Comparison of ENCODE assay signal across 8 mouse cellular contexts in the genomic region with DNA sequence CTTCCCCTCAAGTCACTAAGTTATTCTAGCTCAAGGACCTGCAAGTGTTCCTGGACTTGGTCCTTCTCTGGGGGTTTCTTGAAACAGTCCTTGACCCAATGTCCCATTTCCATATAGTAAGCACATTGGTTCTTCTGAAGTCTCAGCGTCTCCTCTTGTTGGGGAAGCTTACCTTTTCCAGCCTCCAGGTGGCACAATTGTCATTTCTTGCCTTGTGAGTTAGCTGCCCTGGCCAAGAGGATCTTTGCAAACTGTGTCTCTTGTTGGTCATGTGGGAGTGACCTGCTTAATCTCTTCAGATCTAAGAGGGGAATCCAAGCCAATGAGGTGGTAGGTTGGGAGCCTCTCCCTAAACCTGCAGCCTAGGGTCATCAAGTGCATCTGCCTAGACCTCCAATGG. TPM values are rescaled to one million over a fixed set of nuclear protein-coding genes. Genes with fewer than 3 reads are reported as not detected.
DNase-seq lines count a peak whose midpoint lies in the region; ATAC-seq and TF ChIP-seq lines count a peak whose summit lies in the region.

No protein-coding gene starts in this region.

- H3K4me1 ChIP-seq in intestine, postnatal 0 days (replicated peaks; ENCODE audit: control insufficient read depth, insufficient read depth, low read length) = no peaks in the 10 kb centered on the region
- no peaks in the 10 kb centered on the region for H3K4me1 ChIP-seq in intestine, embryonic 16.5 days (ENCODE audit: control insufficient read depth, insufficient read depth, low read length)
- H3K4me1 ChIP-seq in forebrain, embryonic 10.5 days = no peaks in the 10 kb centered on the region

- TF ChIP-seq CTCF in intestine, postnatal 0 days (IDR thresholded peaks at IDR 0.05; ENCODE audit: low read depth) = peak; percentile 77

- no peaks in the 10 kb centered on the region for H3K36me3 ChIP-seq in intestine, postnatal 0 days (ENCODE audit: control insufficient read depth, insufficient read depth)
- H3K36me3 ChIP-seq in intestine, embryonic 16.5 days (ENCODE audit: control insufficient read depth, insufficient read depth, low read length) = no peaks in the 10 kb centered on the region
- no peaks in the 10 kb centered on the region for H3K36me3 ChIP-seq in forebrain, embryonic 10.5 days (replicated peaks)

- H3K4me3 ChIP-seq in intestine, postnatal 0 days (ENCODE audit: low read depth, low read length) = no peak overlapping the region
- no peak overlapping the region for H3K4me3 ChIP-seq in intestine, embryonic 16.5 days (ENCODE audit: low read length)
- no peak overlapping the region for H3K4me3 ChIP-seq in forebrain, embryonic 10.5 days

- 3% methylated on average over 1 of the region's 1 CpGs for WGBS in intestine, postnatal 0 days
- 4% methylated on average over 1 of the region's 1 CpGs for WGBS in intestine, embryonic 16.5 days
- 3% methylated on average over 1 of the region's 1 CpGs for WGBS in large intestine, adult 2 months
- WGBS in forebrain, embryonic 10.5 days = 11% methylated on average over 1 of the region's 1 CpGs

- ATAC-seq in intestine, postnatal 0 days = no peak
- ATAC-seq in intestine, embryonic 16.5 days = no peak
- no peak for ATAC-seq in activated CD4-positive, CD25-positive, alpha-beta regulatory T cell, adult 4 months

- no peaks in the 10 kb centered on the region for H3K27me3 ChIP-seq in intestine, postnatal 0 days (replicated peaks; ENCODE audit: control insufficient read depth, insufficient read depth, low read length)
- H3K27me3 ChIP-seq in intestine, embryonic 16.5 days (replicated peaks; ENCODE audit: control insufficient read depth, insufficient read depth, low read length) = no peaks in the 10 kb centered on the region
- H3K27me3 ChIP-seq in forebrain, embryonic 10.5 days (ENCODE audit: poor library complexity, severe bottlenecking) = no peaks in the 10 kb centered on the region

- peak; percentile 28 for DNase-seq in A20 (ENCODE audit: low read depth, low spot score)
- DNase-seq in NIH3T3 (ENCODE audit: low read depth) = peak; percentile 65
- peak; percentile 7 for DNase-seq in large intestine, adult 2 months (ENCODE audit: low read depth, low spot score)
- DNase-seq in right cerebral cortex, adult 2 months (ENCODE audit: low spot score in 2 of 2) = no peak
- no peak for DNase-seq in forebrain, embryonic 10.5 days (ENCODE audit: extremely low spot score, low spot score)

- H3K9me3 ChIP-seq in intestine, postnatal 0 days (ENCODE audit: control insufficient read depth) = 0 out of 2 replicates have a peak, but pooled peaks cover 4% of the 10 kb centered on the region
- no peaks in the 10 kb centered on the region for H3K9me3 ChIP-seq in intestine, embryonic 16.5 days (ENCODE audit: control insufficient read depth, low read length)
- peaks cover 11% of the 10 kb centered on the region; the same call in 1 of the 2 replicates for H3K9me3 ChIP-seq in forebrain, embryonic 10.5 days

- no peak overlapping the region for H3K27ac ChIP-seq in intestine, postnatal 0 days (ENCODE audit: low read depth, low read length)
- no peak overlapping the region for H3K27ac ChIP-seq in intestine, embryonic 16.5 days (ENCODE audit: low read length)
- no peak overlapping the region for H3K27ac ChIP-seq in forebrain, embryonic 10.5 days

- H3K4me2 ChIP-seq in intestine, postnatal 0 days (replicated peaks; ENCODE audit: low read depth) = no peak overlapping the region
- H3K4me2 ChIP-seq in intestine, embryonic 16.5 days (ENCODE audit: low read depth, low read length) = no peak overlapping the region

- no peak overlapping the region for H3K9ac ChIP-seq in intestine, postnatal 0 days (ENCODE audit: low read depth, low read length)
- no peak overlapping the region for H3K9ac ChIP-seq in intestine, embryonic 16.5 days (ENCODE audit: low read depth, low read length)

RNA-seq across cellular contexts. Expression of gene Zfp235, which starts 19.3 kb away (rescaled TPM):
- 7.9 and 8.0 TPM in 2 replicates for polyA plus RNA-seq in intestine, postnatal 0 days (2015; fragmentation: Nextera tagmentation; extraction: Ambion mirVana)
- 12.0 and 13.6 TPM in 2 replicates for polyA plus RNA-seq in intestine, embryonic 16.5 days (2015; fragmentation: Nextera tagmentation; extraction: Ambion mirVana)
- 4.1 and 6.3 TPM in 2 replicates for polyA plus RNA-seq in large intestine, adult 2 months (2012; rRNA removed)
- polyA plus RNA-seq in forebrain, embryonic 10.5 days (2016; fragmentation: Nextera tagmentation; extraction: Ambion mirVana) = 12.3 and 13.1 TPM in 2 replicates
- polyA plus RNA-seq in activated CD4-positive, CD25-positive, alpha-beta regulatory T cell, adult 4 months (2017; shearing (Covaris generic)) = 10 to 100 TPM; 10.9 to 15.5 TPM

RNA-seq across cellular contexts. Expression of gene Zfp114, which starts 21.6 kb away (rescaled TPM):
- polyA plus RNA-seq in intestine, postnatal 0 days (2015; fragmentation: Nextera tagmentation; extraction: Ambion mirVana) = 0.37 and 0.72 TPM in 2 replicates
- 2.5 and 3.4 TPM in 2 replicates for polyA plus RNA-seq in intestine, embryonic 16.5 days (2015; fragmentation: Nextera tagmentation; extraction: Ambion mirVana)
- 0.33 TPM in 1 of 2 replicates, not detected in the other for polyA plus RNA-seq in large intestine, adult 2 months (2012; rRNA removed)
- polyA plus RNA-seq in forebrain, embryonic 10.5 days (2016; fragmentation: Nextera tagmentation; extraction: Ambion mirVana) = 4.9 and 6.3 TPM in 2 replicates
- under 1 TPM; 0.51 to 0.62 TPM for polyA plus RNA-seq in activated CD4-positive, CD25-positive, alpha-beta regulatory T cell, adult 4 months (2017; shearing (Covaris generic))

RNA-seq across cellular contexts. Expression of gene Zfp112, which starts 41.2 kb away (rescaled TPM):
- 2.0 and 2.2 TPM in 2 replicates for polyA plus RNA-seq in intestine, postnatal 0 days (2015; fragmentation: Nextera tagmentation; extraction: Ambion mirVana)
- 4.3 and 5.3 TPM in 2 replicates for polyA plus RNA-seq in intestine, embryonic 16.5 days (2015; fragmentation: Nextera tagmentation; extraction: Ambion mirVana)
- 0.82 and 1.5 TPM in 2 replicates for polyA plus RNA-seq in large intestine, adult 2 months (2012; rRNA removed)
- 3.3 and 4.0 TPM in 2 replicates for polyA plus RNA-seq in forebrain, embryonic 10.5 days (2016; fragmentation: Nextera tagmentation; extraction: Ambion mirVana)
- 1 to 10 TPM in 1 of 2 experiments, under 1 TPM in 1; 0.96 to 1.2 TPM for polyA plus RNA-seq in activated CD4-positive, CD25-positive, alpha-beta regulatory T cell, adult 4 months (2017; shearing (Covaris generic))

RNA-seq across cellular contexts. Expression of gene Zfp111, which starts 58.0 kb away (rescaled TPM):
- 3.0 and 3.1 TPM in 2 replicates for polyA plus RNA-seq in intestine, postnatal 0 days (2015; fragmentation: Nextera tagmentation; extraction: Ambion mirVana)
- polyA plus RNA-seq in intestine, embryonic 16.5 days (2015; fragmentation: Nextera tagmentation; extraction: Ambion mirVana) = 6.7 and 8.2 TPM in 2 replicates
- polyA plus RNA-seq in large intestine, adult 2 months (2012; rRNA removed) = 1.2 and 2.1 TPM in 2 replicates
- polyA plus RNA-seq in forebrain, embryonic 10.5 days (2016; fragmentation: Nextera tagmentation; extraction: Ambion mirVana) = 9.2 and 11.3 TPM in 2 replicates
- under 1 TPM; 0.58 to 0.78 TPM for polyA plus RNA-seq in activated CD4-positive, CD25-positive, alpha-beta regulatory T cell, adult 4 months (2017; shearing (Covaris generic))

Comparison
In these comparisons a context has a peak if more than half of its experiments do, and no peak if none do; other contexts are left out.
1. DNase-seq: peak in A20 (single experiment), NIH3T3 (single experiment) and large intestine, adult 2 months (single experiment); none in right cerebral cortex, adult 2 months (0 of 2) and forebrain, embryonic 10.5 days (single experiment).